Mouse (Mus musculus) 3T3-L1 (cell line): Measurements from ENCODE around the gene Lzts2.
"Not testable (repeated sequence)": the region's sequence is repeated elsewhere in the genome, so short reads cannot be mapped to it uniquely, and the experiment has no call there.

Source experiments
- DNase-seq: peaks from one replicate; pipeline ENCODE4 v3.0.0-alpha.2; 2015; ENCODE audit warnings: low read depth, low spot score

Lzts2 gene

GRCm38 (mm10) chr19:45025937-45026568 is 11.8 kb downstream of the Lzts2 start:
- no peak for DNase-seq

GRCm38 (mm10) chr19:45026958-45027670 is 12.9 kb downstream of the Lzts2 start:
- peak; percentile 64 for DNase-seq

- DNase-seq: peak; percentile 52
Measured at GRCm38 (mm10) chr19:45027848-45028247, 13.6 kb downstream of the Lzts2 start.

GRCm38 (mm10) chr19:45028746-45029145 is 14.5 kb downstream of the Lzts2 start:
- DNase-seq: no peak

- no peak for DNase-seq
Measured at GRCm38 (mm10) chr19:45029571-45029970, 15.4 kb downstream of the Lzts2 start.

GRCm38 (mm10) chr19:45030111-45030510 is 15.9 kb downstream of the Lzts2 start:
- DNase-seq: peak; percentile 80

- peak; percentile 98 for DNase-seq
Measured at GRCm38 (mm10) chr19:45030746-45031693, 16.8 kb downstream of the Lzts2 start.

GRCm38 (mm10) chr19:45031780-45032179 is 17.6 kb downstream of the Lzts2 start:
- peak; percentile 97 for DNase-seq

GRCm38 (mm10) chr19:45032570-45033332 is 18.5 kb downstream of the Lzts2 start:
- DNase-seq: peak; percentile 69

GRCm38 (mm10) chr19:45036867-45037266 is 22.7 kb downstream of the Lzts2 start:
- peak; percentile 41 for DNase-seq

- not testable (repeated sequence) for DNase-seq
Measured at GRCm38 (mm10) chr19:45038198-45038597, 24.0 kb downstream of the Lzts2 start.

GRCm38 (mm10) chr19:45040214-45040613 is 26.0 kb downstream of the Lzts2 start:
- no peak for DNase-seq

GRCm38 (mm10) chr19:45044389-45044927 is 30.2 kb downstream of the Lzts2 start:
- no peak for DNase-seq

GRCm38 (mm10) chr19:45045236-45045635 is 31.0 kb downstream of the Lzts2 start:
- no peak for DNase-seq

GRCm38 (mm10) chr19:45045651-45046050 is 31.4 kb downstream of the Lzts2 start, which contains the start of gene Pdzd7:
TSS of gene Pdzd7 (minus strand) at chr19:45045717.
- no peak for DNase-seq

- DNase-seq: peak; percentile 87
Measured at GRCm38 (mm10) chr19:45046523-45047321, 32.5 kb downstream of the Lzts2 start.

GRCm38 (mm10) chr19:45047417-45047934 is 33.3 kb downstream of the Lzts2 start, which contains the start of gene Sfxn3:
TSS of gene Sfxn3 (plus strand) at chr19:45047503.
- peak; percentile 99 for DNase-seq

GRCm38 (mm10) chr19:45047935-45048643 is 33.9 kb downstream of the Lzts2 start:
- peak; percentile 97 for DNase-seq
